Mouse (Mus musculus) olfactory bulb, adult 2 months (tissue): ENCODE data around the gene Anks3. TPM values are rescaled to one million over a fixed set of nuclear protein-coding genes. Genes with fewer than 3 reads are reported as not detected.
A peak's percentile ranks its signal among the peaks of the same experiment; 100 is the strongest.

Source experiments
- H3K27ac ChIP-seq: fragments of 200-500 bp; 2 replicates; pipeline ENCODE4 v1.5.1; 2012; ENCODE audit warnings: low read depth, low read length; ENCODE audit not compliant: insufficient read depth
- H3K4me1 ChIP-seq: fragments of 200-500 bp; 2 replicates; pipeline ENCODE4 v1.6.1; 2012; ENCODE audit warnings: low read length; ENCODE audit not compliant: control insufficient read depth, insufficient read depth
- H3K4me3 ChIP-seq: fragments of 200-500 bp; 2 replicates; pipeline ENCODE4 v1.5.1; 2012; ENCODE audit warnings: mild to moderate bottlenecking, low read depth, low read length, moderate library complexity; ENCODE audit not compliant: insufficient read depth
- CTCF ChIP-seq: fragments of 200-500 bp; IDR thresholded peaks from 2 replicates; pipeline ENCODE4 v1.5.1; 2012; ENCODE audit warnings: low read depth, mild to moderate bottlenecking, low read length, moderate library complexity; ENCODE audit not compliant: insufficient read depth
- POLR2A ChIP-seq: fragments of 200-500 bp; IDR thresholded peaks from 2 replicates; pipeline ENCODE4 v1.6.1; 2012; ENCODE audit warnings: mild to moderate bottlenecking, low read depth, low read length, moderate library complexity; ENCODE audit not compliant: insufficient read depth
- WGBS: fragments of 180-500 bp; shearing (Covaris S2); methylation state at CpG from one replicate; pipeline ENCODE4 v1.1.7; 2018; 5-methylcytosine and 5-hydroxymethylcytosine counted together
- polyA plus RNA-seq: library from polyadenylated mRNA; stranded (reverse); fragments of >200 nt; gene quantifications from 2 replicates; pipeline ENCODE4 v1.2.4, GENCODE M21; 2012; ENCODE audit warnings: low replicate concordance; ENCODE audit not compliant: missing spikeins, insufficient read depth, insufficient read length

Anks3 gene
- polyA plus RNA-seq, 1 experiment, result not detected

- no peak for TF ChIP-seq POLR2A
- no peak for TF ChIP-seq CTCF
- 66% methylated on average over 2 of the region's 2 CpGs for WGBS
- no peak overlapping the region for H3K4me3 ChIP-seq
- peaks cover 14% of the 10 kb centered on the region for H3K4me1 ChIP-seq
- H3K27ac ChIP-seq, result 0 out of 2 replicates have a peak overlapping the region, but pooled peaks have one; percentile 17
Measured at GRCm38 (mm10) chr16:4907386-4907785, 56.6 kb downstream of the Anks3 start.

GRCm38 (mm10) chr16:4906559-4906958 lies 57.4 kb downstream of the Anks3 start:
- H3K27ac ChIP-seq, result 0 out of 2 replicates have a peak overlapping the region, but pooled peaks have one; percentile 8
- TF ChIP-seq POLR2A (no peak), CTCF (no peak)
- no peak overlapping the region for H3K4me3 ChIP-seq
- H3K4me1 ChIP-seq, result peaks cover 10% of the 10 kb centered on the region

- Histone ChIP-seq H3K4me3 (no peak overlapping the region), H3K4me1 (peaks cover 14% of the 10 kb centered on the region), H3K27ac (no peak overlapping the region)
- TF ChIP-seq POLR2A (no peak), CTCF (no peak)
- WGBS, result 76% methylated on average over 1 of the region's 1 CpGs
Measured at GRCm38 (mm10) chr16:4905591-4905990, 58.4 kb downstream of the Anks3 start.

GRCm38 (mm10) chr16:4904878-4905277 lies 59.1 kb downstream of the Anks3 start:
- WGBS, result 89% methylated on average over 3 of the region's 3 CpGs
- H3K4me1 ChIP-seq, result peaks cover 14% of the 10 kb centered on the region
- TF ChIP-seq POLR2A, result no peak
- TF ChIP-seq CTCF, result no peak
- no peak overlapping the region for H3K27ac ChIP-seq
- H3K4me3 ChIP-seq, result no peak overlapping the region

- WGBS, result 89% methylated on average over 6 of the region's 6 CpGs
- no peak overlapping the region for H3K27ac ChIP-seq
- no peak overlapping the region for H3K4me3 ChIP-seq
- TF ChIP-seq CTCF (no peak), POLR2A (no peak)
- H3K4me1 ChIP-seq, result peaks cover 18% of the 10 kb centered on the region
Measured at GRCm38 (mm10) chr16:4903491-4904102, 60.4 kb downstream of the Anks3 start.

- 83% methylated on average over 2 of the region's 2 CpGs for WGBS
- TF ChIP-seq CTCF (no peak), POLR2A (no peak)
- H3K4me1 ChIP-seq, result peaks cover 13% of the 10 kb centered on the region
- no peak overlapping the region for H3K27ac ChIP-seq
- no peak overlapping the region for H3K4me3 ChIP-seq
Measured at GRCm38 (mm10) chr16:4902390-4902789, 61.6 kb downstream of the Anks3 start.

- H3K27ac ChIP-seq, result no peak overlapping the region
- peaks cover 19% of the 10 kb centered on the region for H3K4me1 ChIP-seq
- WGBS, result 66% methylated on average over 7 of the region's 7 CpGs
- no peak overlapping the region for H3K4me3 ChIP-seq
- TF ChIP-seq CTCF (no peak), POLR2A (no peak)
Measured at GRCm38 (mm10) chr16:4901167-4901566, 62.8 kb downstream of the Anks3 start.

GRCm38 (mm10) chr16:4899711-4900110 lies 64.3 kb downstream of the Anks3 start:
- TF ChIP-seq POLR2A (no peak), CTCF (no peak)
- Histone ChIP-seq H3K4me1 (peaks cover 18% of the 10 kb centered on the region), H3K4me3 (no peak overlapping the region), H3K27ac (no peak overlapping the region)
- 58% methylated on average over 2 of the region's 2 CpGs for WGBS

- Histone ChIP-seq H3K4me1 (peaks cover 21% of the 10 kb centered on the region), H3K4me3 (no peak overlapping the region), H3K27ac (no peak overlapping the region)
- TF ChIP-seq POLR2A, result no peak
- no peak for TF ChIP-seq CTCF
- WGBS, result 71% methylated on average over 6 of the region's 6 CpGs
Measured at GRCm38 (mm10) chr16:4898881-4899280, 65.1 kb downstream of the Anks3 start.
